Mouse (Mus musculus) limb, embryonic 10.5 days (tissue): Measurements from ENCODE around the gene Snrnp25. TPM values are rescaled to one million over a fixed set of nuclear protein-coding genes. Genes with fewer than 3 reads are reported as not detected.

Experiments
- DNase-seq: peaks from one replicate; pipeline ENCODE4 v3.0.0-alpha.2; 2017; ENCODE audit warnings: low spot score
- H3K27ac ChIP-seq: fragments of 300-500 bp; sonication (generic); 2 replicates; pipeline ENCODE4 v1.5.1; 2016; ENCODE audit warnings: mild to moderate bottlenecking
- H3K27me3 ChIP-seq: fragments of 300-500 bp; sonication (generic); 2 replicates; pipeline ENCODE4 v1.6.1; 2016; ENCODE audit warnings: low read depth, mild to moderate bottlenecking; ENCODE audit not compliant: poor library complexity, severe bottlenecking
- H3K36me3 ChIP-seq: fragments of 300-500 bp; sonication (generic); 2 replicates; pipeline ENCODE4 v1.6.1; 2016; ENCODE audit warnings: mild to moderate bottlenecking, moderate library complexity
- H3K4me1 ChIP-seq: fragments of 300-500 bp; sonication (generic); 2 replicates; pipeline ENCODE4 v1.6.1; 2016
- H3K4me3 ChIP-seq: fragments of 300-500 bp; sonication (generic); 2 replicates; pipeline ENCODE4 v1.5.1; 2016; ENCODE audit warnings: mild to moderate bottlenecking, moderate library complexity
- H3K9me3 ChIP-seq: fragments of 300-500 bp; sonication (generic); replicated peaks from 2 replicates; pipeline ENCODE4 v1.6.1; 2016; ENCODE audit warnings: mild to moderate bottlenecking
- WGBS: fragments of 180-500 bp; shearing (Covaris S2); methylation state at CpG from one replicate; pipeline ENCODE4 v1.1.7; 2016; 5-methylcytosine and 5-hydroxymethylcytosine counted together
- polyA plus RNA-seq: library from polyadenylated mRNA; unstranded; fragments of >200 nt; fragmentation: Nextera tagmentation; extraction: Ambion mirVana; gene quantifications from 2 replicates; pipeline ENCODE4 v1.2.1, GENCODE M21; 2016

Snrnp25 gene
- polyA plus RNA-seq, 1 experiment from 2014 or later, result 115 TPM

- WGBS, result 91% methylated on average over 8 of the region's 8 CpGs
- H3K27ac ChIP-seq, result no peak overlapping the region
- no peak for DNase-seq
Observed at GRCm38 (mm10) chr11:32184469-32184868, 20.7 kb upstream of the Snrnp25 start.

GRCm38 (mm10) chr11:32186031-32186430 lies 19.2 kb upstream of the Snrnp25 start:
- Histone ChIP-seq H3K4me1 (0 out of 2 replicates have a peak, but pooled peaks cover 3% of the 10 kb centered on the region), H3K27me3 (0 out of 2 replicates have a peak, but pooled peaks cover 6% of the 10 kb centered on the region), H3K27ac (no peak overlapping the region), H3K4me3 (no peak overlapping the region), H3K36me3 (no peaks in the 10 kb centered on the region), H3K9me3 (no peaks in the 10 kb centered on the region)
- DNase-seq, result no peak
- WGBS, result 78% methylated on average over 3 of the region's 3 CpGs

More at GRCm38 (mm10) chr11:32184469-32184868, 20.7 kb upstream of the Snrnp25 start:
- Histone ChIP-seq H3K9me3 (no peaks in the 10 kb centered on the region), H3K36me3 (no peaks in the 10 kb centered on the region), H3K4me1 (no peaks in the 10 kb centered on the region), H3K4me3 (no peak overlapping the region), H3K27me3 (0 out of 2 replicates have a peak, but pooled peaks cover 6% of the 10 kb centered on the region)

- 89% methylated on average over 4 of the region's 4 CpGs for WGBS
Observed at GRCm38 (mm10) chr11:32187256-32187655, 18.0 kb upstream of the Snrnp25 start.

GRCm38 (mm10) chr11:32188881-32189280 lies 16.3 kb upstream of the Snrnp25 start:
- 89% methylated on average over 12 of the region's 12 CpGs for WGBS
- no peak for DNase-seq
- Histone ChIP-seq H3K4me3 (no peak overlapping the region), H3K9me3 (no peaks in the 10 kb centered on the region), H3K4me1 (peaks cover 13% of the 10 kb centered on the region), H3K27ac (no peak overlapping the region), H3K36me3 (no peaks in the 10 kb centered on the region), H3K27me3 (no peaks in the 10 kb centered on the region)

More at GRCm38 (mm10) chr11:32187256-32187655, 18.0 kb upstream of the Snrnp25 start:
- Histone ChIP-seq H3K9me3 (no peaks in the 10 kb centered on the region), H3K27me3 (no peaks in the 10 kb centered on the region), H3K27ac (no peak overlapping the region), H3K36me3 (no peaks in the 10 kb centered on the region), H3K4me3 (no peak overlapping the region), H3K4me1 (0 out of 2 replicates have a peak, but pooled peaks cover 3% of the 10 kb centered on the region)
- no peak for DNase-seq

GRCm38 (mm10) chr11:32189434-32189833 lies 15.8 kb upstream of the Snrnp25 start:
- Histone ChIP-seq H3K36me3 (no peaks in the 10 kb centered on the region), H3K27me3 (no peaks in the 10 kb centered on the region), H3K27ac (no peak overlapping the region), H3K4me3 (no peak overlapping the region), H3K4me1 (peaks cover 13% of the 10 kb centered on the region), H3K9me3 (no peaks in the 10 kb centered on the region)
- 66% methylated on average over 5 of the region's 5 CpGs for WGBS
- DNase-seq, result no peak

- Histone ChIP-seq H3K4me3 (no peak overlapping the region), H3K36me3 (no peaks in the 10 kb centered on the region), H3K4me1 (peaks cover 13% of the 10 kb centered on the region), H3K27ac (peak overlapping the region; percentile 42; the same call in 1 of the 2 replicates), H3K9me3 (no peaks in the 10 kb centered on the region), H3K27me3 (0 out of 2 replicates have a peak, but pooled peaks cover 5% of the 10 kb centered on the region)
- DNase-seq, result no peak
- WGBS, result 89% methylated on average over 9 of the region's 9 CpGs
Observed at GRCm38 (mm10) chr11:32190119-32190518, 15.1 kb upstream of the Snrnp25 start.

GRCm38 (mm10) chr11:32190603-32191110 lies 14.6 kb upstream of the Snrnp25 start:
- Histone ChIP-seq H3K9me3 (no peaks in the 10 kb centered on the region), H3K27me3 (0 out of 2 replicates have a peak, but pooled peaks cover 8% of the 10 kb centered on the region), H3K36me3 (no peaks in the 10 kb centered on the region), H3K4me1 (peaks cover 13% of the 10 kb centered on the region), H3K27ac (peak overlapping the region; percentile 42), H3K4me3 (no peak overlapping the region)
- 84% methylated on average over 13 of the region's 13 CpGs for WGBS
- DNase-seq, result no peak

GRCm38 (mm10) chr11:32193156-32193555 lies 12.1 kb upstream of the Snrnp25 start:
- 86% methylated on average over 10 of the region's 10 CpGs for WGBS
- peaks cover 23% of the 10 kb centered on the region for H3K27me3 ChIP-seq

GRCm38 (mm10) chr11:32194086-32194485 lies 11.1 kb upstream of the Snrnp25 start:
- H3K27me3 ChIP-seq, result peaks cover 28% of the 10 kb centered on the region
- 85% methylated on average over 10 of the region's 10 CpGs for WGBS
- no peak overlapping the region for H3K27ac ChIP-seq
- no peak overlapping the region for H3K4me3 ChIP-seq
- no peaks in the 10 kb centered on the region for H3K36me3 ChIP-seq
- no peaks in the 10 kb centered on the region for H3K9me3 ChIP-seq
- DNase-seq, result no peak
- peaks cover 15% of the 10 kb centered on the region for H3K4me1 ChIP-seq

More at GRCm38 (mm10) chr11:32193156-32193555, 12.1 kb upstream of the Snrnp25 start:
- no peak for DNase-seq
- H3K9me3 ChIP-seq, result no peaks in the 10 kb centered on the region
- H3K4me1 ChIP-seq, result peaks cover 13% of the 10 kb centered on the region
- no peak overlapping the region for H3K27ac ChIP-seq
- H3K4me3 ChIP-seq, result no peak overlapping the region
- no peaks in the 10 kb centered on the region for H3K36me3 ChIP-seq

GRCm38 (mm10) chr11:32194626-32195025 lies 10.6 kb upstream of the Snrnp25 start:
- WGBS, result 87% methylated on average over 5 of the region's 5 CpGs
- DNase-seq, result no peak

GRCm38 (mm10) chr11:32195867-32196540 lies 9.2 kb upstream of the Snrnp25 start:
- Histone ChIP-seq H3K27me3 (peaks cover 28% of the 10 kb centered on the region), H3K36me3 (no peaks in the 10 kb centered on the region), H3K9me3 (no peaks in the 10 kb centered on the region), H3K27ac (no peak overlapping the region), H3K4me3 (no peak overlapping the region), H3K4me1 (peaks cover 16% of the 10 kb centered on the region)
- 40% methylated on average over 11 of the region's 11 CpGs for WGBS
- no peak for DNase-seq

More at GRCm38 (mm10) chr11:32194626-32195025, 10.6 kb upstream of the Snrnp25 start:
- no peaks in the 10 kb centered on the region for H3K9me3 ChIP-seq
- H3K4me3 ChIP-seq, result no peak overlapping the region
- peaks cover 19% of the 10 kb centered on the region for H3K4me1 ChIP-seq
- H3K27me3 ChIP-seq, result peaks cover 28% of the 10 kb centered on the region
- H3K36me3 ChIP-seq, result no peaks in the 10 kb centered on the region
- no peak overlapping the region for H3K27ac ChIP-seq

GRCm38 (mm10) chr11:32196727-32197126 lies 8.5 kb upstream of the Snrnp25 start:
- no peak for DNase-seq
- H3K36me3 ChIP-seq, result no peaks in the 10 kb centered on the region
- no peak overlapping the region for H3K4me3 ChIP-seq
- H3K4me1 ChIP-seq, result peaks cover 16% of the 10 kb centered on the region
- H3K27me3 ChIP-seq, result peaks cover 28% of the 10 kb centered on the region
- H3K9me3 ChIP-seq, result no peaks in the 10 kb centered on the region
- WGBS, result 73% methylated on average over 6 of the region's 6 CpGs
- H3K27ac ChIP-seq, result no peak overlapping the region

- no peak for DNase-seq
- Histone ChIP-seq H3K27ac (no peak overlapping the region), H3K4me3 (no peak overlapping the region), H3K36me3 (no peaks in the 10 kb centered on the region), H3K4me1 (peaks cover 11% of the 10 kb centered on the region), H3K27me3 (peaks cover 28% of the 10 kb centered on the region), H3K9me3 (no peaks in the 10 kb centered on the region)
- 29% methylated on average over 3 of the region's 3 CpGs for WGBS
Observed at GRCm38 (mm10) chr11:32197766-32198165, 7.4 kb upstream of the Snrnp25 start.
